Mouse (Mus musculus): ENCODE measurements around the gene Ahdc1. TPM values are rescaled to one million over a fixed set of nuclear protein-coding genes. Genes with fewer than 3 reads are reported as not detected.
A peak's percentile ranks its signal among the peaks of the same experiment; 100 is the strongest.

Gene Ahdc1
- polyA plus RNA-seq, 2 experiments, result 0.53 to 1.3 TPM

GRCm38 (mm10) chr4:133009676-133010075 lies 1.4 kb upstream of the Ahdc1 start:
- Histone ChIP-seq H3K4me2 (ENCODE audit: low read depth) (no peak overlapping the region), H3K27ac (no peak overlapping the region), H3K36me3 (replicated peaks; ENCODE audit: control insufficient read depth, insufficient read depth, low read depth) (no peaks in the 10 kb centered on the region), H3K9me3 (ENCODE audit: control insufficient read depth, low read length) (no peaks in the 10 kb centered on the region), H3K4me3 (ENCODE audit: insufficient read depth in 1 of 2, low read depth in 2 of 2, low read length in 2 of 2) (no peak overlapping the region), H3K4me1 (replicated peaks; ENCODE audit: control insufficient read depth in 2 of 2, insufficient read depth in 2 of 2, low read length in 1 of 2) (peaks cover 4 to 20% of the 10 kb centered on the region in 2 experiments), H3K27me3 (ENCODE audit: control insufficient read depth, insufficient read depth, low read length) (peaks cover 42% of the 10 kb centered on the region), H3K9ac (replicated peaks) (no peak overlapping the region)
- DNase-seq (ENCODE audit: low read depth in 3 of 3, low spot score in 3 of 3), result no peak
- WGBS (ENCODE audit: insufficient replicate concordance), result 35% methylated on average over 5 of the region's 5 CpGs
- ATAC-seq (ENCODE audit: insufficient read depth), result no peak
- no peak for TF ChIP-seq CTCF (IDR thresholded peaks at IDR 0.05; ENCODE audit: low read depth)
- TF ChIP-seq EP300 (IDR thresholded peaks at IDR 0.05; ENCODE audit: low read depth), result no peak

- TF ChIP-seq EP300 (IDR thresholded peaks at IDR 0.05; ENCODE audit: low read depth) (no peak), CTCF (IDR thresholded peaks at IDR 0.05; ENCODE audit: low read depth) (no peak)
- H3K4me1 ChIP-seq (replicated peaks; ENCODE audit: control insufficient read depth in 2 of 2, insufficient read depth in 2 of 2, low read length in 1 of 2), result peaks cover 4 to 20% of the 10 kb centered on the region in 2 experiments
Measured at GRCm38 (mm10) chr4:133010611-133011010, 449 bp upstream of the Ahdc1 start.

GRCm38 (mm10) chr4:133011821-133012775 lies 1.0 kb downstream of the Ahdc1 start:
- Histone ChIP-seq H3K36me3 (replicated peaks; ENCODE audit: control insufficient read depth, insufficient read depth, low read depth) (no peaks in the 10 kb centered on the region), H3K9me3 (ENCODE audit: control insufficient read depth, low read length) (no peaks in the 10 kb centered on the region), H3K4me3 (ENCODE audit: insufficient read depth in 1 of 2, low read depth in 2 of 2, low read length in 2 of 2) (peak overlapping the region; percentile 72 to 83), H3K4me1 (replicated peaks; ENCODE audit: control insufficient read depth in 2 of 2, insufficient read depth in 2 of 2, low read length in 1 of 2) (peaks cover 4 to 23% of the 10 kb centered on the region in 2 experiments), H3K27me3 (ENCODE audit: control insufficient read depth, insufficient read depth, low read length) (peaks cover 42% of the 10 kb centered on the region), H3K4me2 (ENCODE audit: low read depth) (peak overlapping the region; percentile 88), H3K9ac (replicated peaks) (peak overlapping the region; percentile 68), H3K27ac (no peak overlapping the region)
- TF ChIP-seq EP300 (IDR thresholded peaks at IDR 0.05; ENCODE audit: low read depth), result no peak
- no peak for TF ChIP-seq CTCF (IDR thresholded peaks at IDR 0.05; ENCODE audit: low read depth)
- ATAC-seq (ENCODE audit: insufficient read depth) (peak; percentile 25; the same call in 1 of the 2 replicates), DNase-seq (ENCODE audit: low read depth in 3 of 3, low spot score in 3 of 3) (no peak)
- under 1% methylated on average over 56 of the region's 84 CpGs for WGBS (ENCODE audit: insufficient replicate concordance)

More at GRCm38 (mm10) chr4:133010611-133011010, 449 bp upstream of the Ahdc1 start:
- Histone ChIP-seq H3K27ac (no peak overlapping the region), H3K4me2 (ENCODE audit: low read depth) (peak overlapping the region; percentile 88), H3K27me3 (ENCODE audit: control insufficient read depth, insufficient read depth, low read length) (peaks cover 42% of the 10 kb centered on the region), H3K4me3 (ENCODE audit: insufficient read depth in 1 of 2, low read depth in 2 of 2, low read length in 2 of 2) (peak overlapping the region; percentile 72 to 83), H3K9me3 (ENCODE audit: control insufficient read depth, low read length) (no peaks in the 10 kb centered on the region), H3K36me3 (replicated peaks; ENCODE audit: control insufficient read depth, insufficient read depth, low read depth) (no peaks in the 10 kb centered on the region), H3K9ac (replicated peaks) (no peak overlapping the region)
- ATAC-seq (ENCODE audit: insufficient read depth) (no peak), DNase-seq (ENCODE audit: low read depth in 3 of 3, low spot score in 3 of 3) (no peak)
- 2% methylated on average over 17 of the region's 17 CpGs for WGBS (ENCODE audit: insufficient replicate concordance)

DNA sequence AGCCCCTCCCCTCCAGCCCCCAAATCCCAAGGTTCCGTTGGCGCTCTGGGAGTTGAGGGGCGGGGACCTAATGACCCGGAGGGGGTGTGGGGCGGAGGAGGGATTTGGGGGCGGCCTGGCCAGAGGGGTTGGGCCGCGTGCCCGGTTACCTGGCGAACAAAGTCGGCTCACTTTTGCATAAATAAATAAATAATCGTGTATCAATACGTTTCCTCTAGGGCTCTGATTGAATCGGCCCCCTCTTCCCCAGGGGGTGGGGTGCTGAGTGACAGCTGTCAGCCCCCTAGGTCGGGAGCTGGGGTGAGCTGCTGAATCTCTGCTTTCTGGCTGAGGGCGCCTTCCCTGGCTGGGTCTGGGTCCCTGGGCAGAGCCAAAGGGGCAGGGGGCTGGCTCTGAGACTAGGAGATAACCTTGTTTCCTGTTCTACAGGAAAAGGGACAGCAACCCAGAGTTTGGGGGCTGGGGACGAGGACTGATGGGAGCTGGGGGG lies 1.8 kb downstream of the Ahdc1 start:
- no peak for ATAC-seq (ENCODE audit: insufficient read depth)
- Histone ChIP-seq H3K9me3 (ENCODE audit: control insufficient read depth, low read length) (no peaks in the 10 kb centered on the region), H3K27me3 (ENCODE audit: control insufficient read depth, insufficient read depth, low read length) (peaks cover 42% of the 10 kb centered on the region), H3K4me2 (ENCODE audit: low read depth) (peak overlapping the region; percentile 88), H3K9ac (replicated peaks) (peak overlapping the region; percentile 68; the same call in 1 of the 2 replicates), H3K4me1 (replicated peaks; ENCODE audit: control insufficient read depth in 2 of 2, insufficient read depth in 2 of 2, low read length in 1 of 2) (peaks cover 4 to 16% of the 10 kb centered on the region in 2 experiments), H3K36me3 (replicated peaks; ENCODE audit: control insufficient read depth, insufficient read depth, low read depth) (no peaks in the 10 kb centered on the region), H3K27ac (no peak overlapping the region), H3K4me3 (ENCODE audit: insufficient read depth in 1 of 2, low read depth in 2 of 2, low read length in 2 of 2) (peak overlapping the region; percentile 53 to 72)
- TF ChIP-seq CTCF (IDR thresholded peaks at IDR 0.05; ENCODE audit: low read depth) (no peak), EP300 (IDR thresholded peaks at IDR 0.05; ENCODE audit: low read depth) (no peak)
- WGBS (ENCODE audit: insufficient replicate concordance), result under 1% methylated on average over 17 of the region's 17 CpGs
- DNase-seq (ENCODE audit: low read depth in 3 of 3, low spot score in 3 of 3), result no peak

Measured in liver, embryonic 14.5 days (tissue).